Mouse (Mus musculus) intestine, embryonic 15.5 days (tissue): ENCODE measurements around the gene Rgs5. TPM values are rescaled to one million over a fixed set of nuclear protein-coding genes. Genes with fewer than 3 reads are reported as not detected.
A peak's percentile ranks its signal among the peaks of the same experiment; 100 is the strongest.

ENCODE experiments used
- ATAC-seq: fragments of 200-750 bp; cut with Nextera tagmentation; 2 replicates; pipeline ENCODE4 v1.8.0; 2017; ENCODE audit warnings: moderate TSS enrichment, moderate library complexity
- H3K27ac ChIP-seq: fragments of 300-500 bp; sonication (generic); 2 replicates; pipeline ENCODE4 v1.5.1; 2015; ENCODE audit warnings: mild to moderate bottlenecking, inconsistent platforms
- H3K27me3 ChIP-seq: fragments of 300-500 bp; sonication (generic); replicated peaks from 2 replicates; pipeline ENCODE4 v1.6.1; 2015; ENCODE audit warnings: inconsistent platforms
- H3K36me3 ChIP-seq: fragments of 300-500 bp; sonication (generic); 2 replicates; pipeline ENCODE4 v1.6.1; 2015; ENCODE audit warnings: inconsistent platforms
- H3K4me1 ChIP-seq: fragments of 300-500 bp; sonication (generic); replicated peaks from 2 replicates; pipeline ENCODE4 v1.6.1; 2015; ENCODE audit warnings: inconsistent platforms
- H3K4me2 ChIP-seq: fragments of 300-500 bp; sonication (generic); replicated peaks from 2 replicates; pipeline ENCODE4 v1.6.1; 2015; ENCODE audit warnings: mild to moderate bottlenecking, inconsistent platforms
- H3K4me3 ChIP-seq: fragments of 300-500 bp; sonication (generic); replicated peaks from 2 replicates; pipeline ENCODE4 v1.5.1; 2015; ENCODE audit warnings: inconsistent platforms
- H3K9ac ChIP-seq: fragments of 300-500 bp; sonication (generic); 2 replicates; pipeline ENCODE4 v1.6.1; 2015; ENCODE audit warnings: inconsistent platforms
- H3K9me3 ChIP-seq: fragments of 300-500 bp; sonication (generic); 2 replicates; pipeline ENCODE4 v1.6.1; 2016; ENCODE audit warnings: inconsistent platforms
- WGBS: fragments of 180-500 bp; shearing (Covaris S2); methylation state at CpG from one replicate; pipeline ENCODE4 v1.1.7; 2015; 5-methylcytosine and 5-hydroxymethylcytosine counted together
- polyA plus RNA-seq: library from polyadenylated mRNA; unstranded; fragments of >200 nt; fragmentation: Nextera tagmentation; extraction: Ambion mirVana; gene quantifications from 2 replicates; pipeline ENCODE4 v1.2.1, GENCODE M21; 2015

Rgs5 gene
- polyA plus RNA-seq, result 9.9 and 12.6 TPM in 2 replicates

DNA sequence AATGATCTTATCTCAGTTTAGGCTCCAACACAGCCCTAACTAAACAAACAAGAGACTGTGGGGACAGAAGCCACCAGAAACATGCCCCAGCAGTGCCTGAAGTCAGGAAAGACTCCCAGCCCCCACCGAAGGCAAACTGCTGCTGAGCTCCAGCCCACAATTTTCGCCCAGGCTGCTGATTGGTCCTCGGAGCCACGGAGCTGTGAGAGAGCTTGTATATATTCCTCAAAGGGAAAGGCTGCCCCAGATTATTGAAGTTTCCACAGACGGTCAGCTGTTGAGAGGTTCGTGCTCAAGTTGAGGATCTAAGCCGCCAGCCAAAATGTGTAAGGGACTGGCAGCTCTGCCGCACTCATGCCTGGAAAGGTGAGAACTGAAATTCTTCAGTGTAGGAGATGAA is at the start of gene Rgs5:
TSS of gene Rgs5 (plus strand) at position 246 of the 400 bp plus-strand sequence.
- Histone ChIP-seq H3K4me3 (peak within 1 kb of the TSS; percentile 20), H3K4me1 (peaks cover 7% of the 10 kb centered on the region; the same call in 1 of the 2 replicates), H3K9ac (no peak within 1 kb of the TSS), H3K27ac (no peak within 1 kb of the TSS), H3K27me3 (no peaks in the 10 kb centered on the region), H3K9me3 (no peaks in the 10 kb centered on the region), H3K4me2 (peak within 1 kb of the TSS; percentile 50), H3K36me3 (no peaks in the 10 kb centered on the region)
- WGBS, result 6% methylated on average over 8 of the region's 8 CpGs
- ATAC-seq, result peak; percentile 79

GRCm38 (mm10) chr1:169606164-169606563 is 49.1 kb upstream of the Rgs5 start:
- Histone ChIP-seq H3K4me3 (no peak overlapping the region), H3K4me2 (no peak overlapping the region), H3K4me1 (no peaks in the 10 kb centered on the region), H3K27ac (no peak overlapping the region), H3K36me3 (no peaks in the 10 kb centered on the region), H3K9ac (no peak overlapping the region), H3K27me3 (no peaks in the 10 kb centered on the region), H3K9me3 (no peaks in the 10 kb centered on the region)
- 65% methylated on average over 3 of the region's 3 CpGs for WGBS
- ATAC-seq, result no peak

GRCm38 (mm10) chr1:169629738-169630137 is 25.6 kb upstream of the Rgs5 start:
- no peaks in the 10 kb centered on the region for H3K4me1 ChIP-seq
- ATAC-seq, result no peak
- 50% methylated on average over 7 of the region's 7 CpGs for WGBS
- H3K4me3 ChIP-seq, result no peak overlapping the region
- H3K9me3 ChIP-seq, result no peaks in the 10 kb centered on the region
- no peaks in the 10 kb centered on the region for H3K27me3 ChIP-seq
- no peak overlapping the region for H3K4me2 ChIP-seq
- no peaks in the 10 kb centered on the region for H3K36me3 ChIP-seq
- H3K27ac ChIP-seq, result no peak overlapping the region
- no peak overlapping the region for H3K9ac ChIP-seq

DNA sequence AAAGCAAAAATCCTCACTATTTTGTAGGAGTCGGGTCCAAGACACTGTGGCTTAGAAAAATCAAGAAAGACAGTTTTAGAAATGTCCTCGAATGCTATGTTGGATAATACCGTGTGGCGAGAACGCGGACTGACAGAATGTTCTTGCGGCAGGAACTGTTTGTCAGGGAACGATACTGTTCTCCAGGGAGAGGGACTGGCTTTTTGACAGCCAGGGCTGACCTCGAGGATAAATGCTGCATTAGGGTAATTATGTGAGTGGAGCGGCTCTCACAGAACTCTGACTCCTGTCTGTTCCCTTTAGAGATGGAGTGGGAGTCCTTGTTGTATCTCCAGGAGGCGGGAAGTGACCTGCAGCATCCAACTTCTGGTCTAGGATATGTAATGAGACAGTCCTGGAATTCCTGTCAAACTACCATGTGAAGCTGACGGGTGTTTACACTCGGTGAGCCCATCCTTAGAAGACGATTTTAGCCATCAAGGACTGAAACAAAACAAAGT is 18.0 kb upstream of the Rgs5 start:
- no peak overlapping the region for H3K4me3 ChIP-seq
- 50% methylated on average over 14 of the region's 14 CpGs for WGBS

GRCm38 (mm10) chr1:169644884-169645653 is 10.2 kb upstream of the Rgs5 start:
- H3K36me3 ChIP-seq, result no peaks in the 10 kb centered on the region
- H3K9ac ChIP-seq, result no peak overlapping the region
- no peak overlapping the region for H3K4me2 ChIP-seq
- no peak for ATAC-seq
- no peak overlapping the region for H3K4me3 ChIP-seq
- H3K27ac ChIP-seq, result no peak overlapping the region
- no peaks in the 10 kb centered on the region for H3K27me3 ChIP-seq
- 65% methylated on average over 7 of the region's 7 CpGs for WGBS
- H3K4me1 ChIP-seq, result no peaks in the 10 kb centered on the region
- no peaks in the 10 kb centered on the region for H3K9me3 ChIP-seq

More for the DNA sequence above, 18.0 kb upstream of the Rgs5 start:
- Histone ChIP-seq H3K9me3 (no peaks in the 10 kb centered on the region), H3K4me1 (no peaks in the 10 kb centered on the region), H3K9ac (no peak overlapping the region), H3K36me3 (no peaks in the 10 kb centered on the region), H3K27ac (no peak overlapping the region), H3K27me3 (no peaks in the 10 kb centered on the region), H3K4me2 (no peak overlapping the region)
- no peak for ATAC-seq

DNA sequence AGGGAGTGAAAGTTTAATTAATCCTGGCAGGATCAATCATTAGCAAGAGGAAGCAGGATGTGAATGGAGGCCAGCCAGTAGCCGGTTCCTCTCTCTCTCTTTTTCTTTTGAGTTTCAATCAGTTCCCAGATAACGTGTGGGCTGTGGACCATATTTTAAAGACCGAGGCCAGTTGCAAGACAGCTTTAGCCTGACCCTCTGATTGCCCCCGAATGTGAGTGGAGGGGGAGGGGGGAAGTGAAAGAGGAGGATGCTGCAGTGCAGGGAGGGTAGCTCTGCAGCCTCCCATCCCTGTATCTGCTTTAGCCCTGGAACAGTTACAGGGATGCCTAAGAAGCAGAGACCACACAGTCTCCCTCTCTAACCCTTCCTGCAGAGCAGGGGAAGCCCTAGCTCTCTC is 4.2 kb downstream of the Rgs5 start:
- no peak overlapping the region for H3K27ac ChIP-seq

DNA sequence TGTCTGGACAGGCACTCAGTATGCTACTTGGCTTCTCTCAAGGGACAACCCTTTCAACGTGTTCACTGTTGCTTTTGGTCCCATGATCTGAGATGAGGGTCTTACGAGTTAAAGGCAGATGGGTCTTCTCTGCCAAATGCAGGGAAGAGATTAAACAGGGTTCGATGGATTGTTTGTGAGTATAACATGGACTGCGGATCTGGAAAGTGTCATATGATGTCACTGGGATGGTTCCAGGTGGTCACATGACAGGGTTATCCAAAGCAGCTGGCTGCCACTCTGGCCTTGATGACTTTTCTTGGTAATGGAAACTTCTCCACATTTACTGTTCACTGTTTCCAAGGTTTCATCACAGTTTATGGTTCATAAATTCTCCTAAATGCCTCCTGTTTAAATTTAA is 12.0 kb downstream of the Rgs5 start:
- ATAC-seq, result peak; percentile 66
- H3K9me3 ChIP-seq, result no peaks in the 10 kb centered on the region
- 38% methylated on average over 4 of the region's 4 CpGs for WGBS

More for the DNA sequence above, 4.2 kb downstream of the Rgs5 start:
- H3K4me1 ChIP-seq, result peaks cover 4% of the 10 kb centered on the region; the same call in 1 of the 2 replicates
- no peak overlapping the region for H3K4me3 ChIP-seq
- no peaks in the 10 kb centered on the region for H3K27me3 ChIP-seq
- no peak overlapping the region for H3K9ac ChIP-seq
- WGBS, result 7% methylated on average over 4 of the region's 4 CpGs
- H3K9me3 ChIP-seq, result no peaks in the 10 kb centered on the region
- no peak for ATAC-seq
- no peaks in the 10 kb centered on the region for H3K36me3 ChIP-seq
- H3K4me2 ChIP-seq, result no peak overlapping the region

GRCm38 (mm10) chr1:169670705-169671104 is 15.4 kb downstream of the Rgs5 start:
- WGBS, result 66% methylated on average over 1 of the region's 1 CpGs
- Histone ChIP-seq H3K9ac (no peak overlapping the region), H3K4me1 (no peaks in the 10 kb centered on the region), H3K4me3 (no peak overlapping the region), H3K4me2 (no peak overlapping the region), H3K27ac (no peak overlapping the region), H3K36me3 (no peaks in the 10 kb centered on the region), H3K27me3 (no peaks in the 10 kb centered on the region), H3K9me3 (no peaks in the 10 kb centered on the region)
- ATAC-seq, result peak; percentile 43; the same call in 1 of the 2 replicates

More for the DNA sequence above, 12.0 kb downstream of the Rgs5 start:
- Histone ChIP-seq H3K4me1 (no peaks in the 10 kb centered on the region), H3K27ac (0 out of 2 replicates have a peak overlapping the region, but pooled peaks have one; percentile 23), H3K4me3 (no peak overlapping the region), H3K9ac (no peak overlapping the region), H3K4me2 (no peak overlapping the region), H3K27me3 (no peaks in the 10 kb centered on the region), H3K36me3 (no peaks in the 10 kb centered on the region)

DNA sequence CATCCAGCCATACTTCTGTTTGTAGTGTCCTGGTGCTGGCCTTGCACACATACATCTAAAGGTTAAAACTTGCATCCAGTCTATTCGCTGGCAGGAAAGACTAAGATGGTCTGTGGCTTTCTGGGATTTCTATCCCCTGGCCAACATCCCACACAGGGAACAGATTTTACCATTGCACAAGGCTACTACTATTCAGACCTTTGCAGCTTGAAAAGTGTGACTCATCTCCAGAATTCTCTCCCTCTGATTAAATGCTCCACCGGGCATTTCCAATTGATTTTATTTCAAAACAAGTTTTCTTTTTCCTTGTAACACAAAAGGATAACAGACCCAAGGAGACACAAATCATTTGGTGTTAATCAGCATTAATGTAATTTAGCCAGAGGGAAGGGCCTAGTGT is 16.5 kb downstream of the Rgs5 start:
- no peaks in the 10 kb centered on the region for H3K27me3 ChIP-seq
- no peak overlapping the region for H3K9ac ChIP-seq
- no peak for ATAC-seq
- H3K4me3 ChIP-seq, result no peak overlapping the region
- H3K36me3 ChIP-seq, result no peaks in the 10 kb centered on the region
- H3K4me2 ChIP-seq, result no peak overlapping the region
- no peaks in the 10 kb centered on the region for H3K9me3 ChIP-seq
- H3K4me1 ChIP-seq, result no peaks in the 10 kb centered on the region
- WGBS, result 73% methylated on average over 2 of the region's 2 CpGs
- no peak overlapping the region for H3K27ac ChIP-seq

DNA sequence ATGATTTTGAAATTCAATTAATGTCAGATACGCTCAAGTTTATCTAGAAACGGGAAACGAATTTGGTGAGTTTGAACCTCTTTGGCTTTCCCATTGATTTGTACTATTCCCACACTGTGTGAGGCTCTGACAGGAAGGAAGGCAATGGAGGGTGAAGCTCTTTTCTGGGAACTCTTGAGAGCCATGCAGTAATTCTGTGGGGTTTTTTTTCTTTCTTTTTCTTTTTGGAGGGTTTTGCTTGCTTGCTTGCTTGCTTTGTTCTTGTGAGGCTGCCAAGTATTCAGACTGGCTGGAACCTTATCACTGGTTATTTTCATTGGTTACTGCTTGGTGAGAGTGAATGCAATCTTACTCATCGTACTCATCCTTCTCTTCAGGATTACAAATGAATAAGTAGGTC is 17.0 kb downstream of the Rgs5 start:
- no peak for ATAC-seq
- 86% methylated on average over 4 of the region's 4 CpGs for WGBS
- no peaks in the 10 kb centered on the region for H3K36me3 ChIP-seq
- no peak overlapping the region for H3K4me2 ChIP-seq
- H3K4me3 ChIP-seq, result no peak overlapping the region
- no peak overlapping the region for H3K9ac ChIP-seq
- no peaks in the 10 kb centered on the region for H3K4me1 ChIP-seq
- H3K27ac ChIP-seq, result no peak overlapping the region
- no peaks in the 10 kb centered on the region for H3K27me3 ChIP-seq
- H3K9me3 ChIP-seq, result no peaks in the 10 kb centered on the region

DNA sequence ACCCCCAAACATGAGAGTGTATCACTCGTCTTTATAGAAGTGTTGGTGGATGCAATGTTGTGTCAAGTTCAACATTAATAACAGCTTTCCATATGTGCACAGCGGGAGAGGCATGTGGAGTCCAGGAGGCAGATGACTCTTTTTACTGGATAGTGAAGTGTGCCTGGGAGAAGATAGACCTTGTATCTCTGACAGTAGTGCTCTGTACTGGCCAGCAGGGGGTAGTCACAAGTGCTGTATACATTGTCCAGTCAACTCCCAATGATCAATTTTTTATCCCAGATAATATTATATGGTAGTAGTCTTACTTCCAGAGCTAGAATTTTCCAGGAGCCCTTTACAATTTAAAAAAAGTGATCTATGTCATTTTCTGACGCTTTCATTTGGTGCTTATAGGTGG is 18.8 kb downstream of the Rgs5 start:
- Histone ChIP-seq H3K9me3 (no peaks in the 10 kb centered on the region), H3K4me3 (no peak overlapping the region), H3K36me3 (no peaks in the 10 kb centered on the region), H3K27ac (no peak overlapping the region), H3K9ac (no peak overlapping the region), H3K4me2 (no peak overlapping the region), H3K4me1 (no peaks in the 10 kb centered on the region), H3K27me3 (no peaks in the 10 kb centered on the region)
- 74% methylated on average over 3 of the region's 3 CpGs for WGBS
- ATAC-seq, result no peak; the same call in 1 of the 2 replicates

GRCm38 (mm10) chr1:169676751-169677150 is 21.4 kb downstream of the Rgs5 start:
- H3K9ac ChIP-seq, result no peak overlapping the region
- H3K27me3 ChIP-seq, result no peaks in the 10 kb centered on the region
- no peaks in the 10 kb centered on the region for H3K4me1 ChIP-seq
- no peak for ATAC-seq
- H3K9me3 ChIP-seq, result no peaks in the 10 kb centered on the region
- no peaks in the 10 kb centered on the region for H3K36me3 ChIP-seq
- H3K27ac ChIP-seq, result no peak overlapping the region
- 91% methylated on average over 1 of the region's 1 CpGs for WGBS
- no peak overlapping the region for H3K4me3 ChIP-seq
- H3K4me2 ChIP-seq, result no peak overlapping the region
